Mouse (Mus musculus) forebrain, embryonic 14.5 days (tissue): ENCODE measurements around the gene Amph. TPM values are rescaled to one million over a fixed set of nuclear protein-coding genes. Genes with fewer than 3 reads are reported as not detected.

Experiments
- ATAC-seq: fragments of 200-750 bp; cut with Nextera tagmentation; 2 replicates; pipeline ENCODE4 v1.8.0; 2017; ENCODE audit warnings: mild to moderate bottlenecking, moderate library complexity
- DNase-seq: peaks from one replicate; pipeline ENCODE4 v3.0.0-alpha.2; 2015; ENCODE audit warnings: low spot score
- H3K27ac ChIP-seq: fragments of 300-500 bp; sonication (generic); 2 replicates; pipeline ENCODE4 v1.5.1; 2014; ENCODE audit warnings: low read depth, mild to moderate bottlenecking, control low read depth, low read length, moderate library complexity
- H3K27me3 ChIP-seq: fragments of 300-500 bp; sonication (generic); replicated peaks from 2 replicates; pipeline ENCODE4 v1.6.1; 2014; ENCODE audit warnings: low read length, control low read depth, mixed read lengths; ENCODE audit not compliant: control insufficient read depth, insufficient read depth
- H3K36me3 ChIP-seq: fragments of 300-500 bp; sonication (generic); 2 replicates; pipeline ENCODE4 v1.6.1; 2014; ENCODE audit warnings: low read length, control low read depth; ENCODE audit not compliant: control insufficient read depth, insufficient read depth
- H3K4me1 ChIP-seq: fragments of 300-500 bp; sonication (generic); 2 replicates; pipeline ENCODE4 v1.6.1; 2014; ENCODE audit warnings: antibody characterized with exemption, low read length, control low read depth; ENCODE audit not compliant: control insufficient read depth, insufficient read depth
- H3K4me2 ChIP-seq: fragments of 300-500 bp; sonication (generic); 2 replicates; pipeline ENCODE4 v1.6.1; 2014; ENCODE audit warnings: mild to moderate bottlenecking, control low read depth, low read length
- H3K4me3 ChIP-seq: fragments of 300-500 bp; sonication (generic); 2 replicates; pipeline ENCODE4 v1.5.1; 2014; ENCODE audit warnings: low read depth, low read length, control low read depth
- H3K9ac ChIP-seq: fragments of 300-500 bp; sonication (generic); 2 replicates; pipeline ENCODE4 v1.6.1; 2014; ENCODE audit warnings: mild to moderate bottlenecking, low read length, control low read depth, moderate library complexity
- H3K9me3 ChIP-seq: fragments of 300-500 bp; sonication (generic); replicated peaks from 2 replicates; pipeline ENCODE4 v1.6.1; 2016; ENCODE audit warnings: low read length, control low read depth, mixed read lengths; ENCODE audit not compliant: control insufficient read depth
- WGBS: fragments of 180-500 bp; shearing (Covaris S2); extraction: QIAGEN DNeasy Blood & Tissue Kit; methylation state at CpG from one replicate; pipeline ENCODE4 v1.1.7; 2014; 5-methylcytosine and 5-hydroxymethylcytosine counted together
- polyA plus RNA-seq: library from polyadenylated mRNA; unstranded; fragments of >200 nt; fragmentation: Nextera tagmentation; extraction: Ambion mirVana; gene quantifications from 2 replicates; pipeline ENCODE4 v1.2.1, GENCODE M21; 2014

Amph gene
- polyA plus RNA-seq, 1 experiment from 2014 or later: 35.1 TPM

DNA sequence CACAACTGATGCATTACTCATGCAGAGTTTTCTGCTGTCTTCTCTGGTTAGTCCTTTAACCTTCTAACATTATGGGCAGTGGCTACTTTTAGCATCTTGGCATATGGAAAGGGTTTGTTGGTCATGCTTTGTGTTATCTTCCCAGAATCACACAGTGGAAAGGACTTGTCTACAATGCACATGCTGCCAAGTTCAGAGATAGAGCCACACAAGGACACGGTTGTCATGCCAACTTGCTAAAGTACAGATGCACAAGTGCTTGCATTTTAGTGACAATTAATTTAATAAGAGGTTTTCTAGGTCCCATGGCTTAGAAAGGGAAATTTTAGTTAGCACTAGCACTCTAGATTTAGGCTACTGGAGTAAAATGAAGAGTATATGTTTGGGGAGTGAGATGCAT lies 104.1 kb downstream of the Amph start:
- Histone ChIP-seq H3K4me3 (no peak overlapping the region), H3K4me2 (no peak overlapping the region), H3K4me1 (no peaks in the 10 kb centered on the region), H3K27ac (no peak overlapping the region), H3K36me3 (no peaks in the 10 kb centered on the region), H3K27me3 (no peaks in the 10 kb centered on the region), H3K9me3 (no peaks in the 10 kb centered on the region), H3K9ac (no peak overlapping the region)
- 85% methylated on average over 1 of the region's 1 CpGs for whole genome bisulfite sequencing
- ATAC-seq (no peak), DNase-seq (no peak)

DNA sequence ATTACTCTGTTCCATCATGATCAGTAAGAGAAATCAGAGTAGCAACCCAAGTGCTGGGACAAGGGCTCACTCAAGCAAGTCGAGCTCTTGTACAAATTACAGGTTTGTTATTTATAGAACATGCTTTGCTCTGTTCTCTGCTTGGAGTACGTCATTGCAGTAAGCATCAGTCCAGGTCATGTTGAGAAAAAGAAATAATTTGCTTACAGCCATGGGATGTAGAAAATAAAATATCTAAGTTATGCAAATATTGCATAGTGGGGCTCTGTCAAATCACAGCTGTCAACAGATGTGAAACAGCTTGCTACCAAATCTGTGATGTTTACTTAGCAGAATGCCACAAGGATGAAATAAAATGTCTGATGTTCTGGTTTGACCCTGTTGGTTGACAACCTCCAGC lies 106.5 kb downstream of the Amph start:
- Histone ChIP-seq H3K27me3 (no peaks in the 10 kb centered on the region), H3K4me1 (no peaks in the 10 kb centered on the region), H3K36me3 (no peaks in the 10 kb centered on the region), H3K9me3 (no peaks in the 10 kb centered on the region), H3K4me2 (no peak overlapping the region), H3K9ac (no peak overlapping the region), H3K27ac (no peak overlapping the region), H3K4me3 (no peak overlapping the region)
- no peak for ATAC-seq
- DNase-seq: no peak
- 91% methylated on average over 2 of the region's 2 CpGs for WGBS

DNA sequence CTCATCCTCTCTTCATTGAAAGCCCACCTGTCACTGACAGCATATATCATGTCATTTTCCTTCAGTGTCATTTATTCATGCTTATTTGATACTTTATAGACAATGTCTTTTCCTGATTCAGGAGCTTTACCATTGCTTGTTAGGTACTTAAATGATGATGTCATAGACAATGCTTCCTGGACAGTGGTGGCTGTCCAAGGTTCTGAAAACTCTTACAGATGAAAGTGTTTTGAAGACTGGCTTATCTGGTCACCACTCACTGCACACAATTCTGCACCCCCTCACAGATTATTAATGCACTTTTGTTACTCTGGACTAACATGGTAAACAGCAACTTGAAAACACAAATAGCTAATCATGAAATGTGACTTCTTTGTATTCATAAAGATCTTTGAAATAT lies 124.3 kb downstream of the Amph start:
- Histone ChIP-seq H3K36me3 (no peaks in the 10 kb centered on the region), H3K9me3 (no peaks in the 10 kb centered on the region), H3K27me3 (no peaks in the 10 kb centered on the region), H3K9ac (no peak overlapping the region), H3K4me3 (no peak overlapping the region), H3K27ac (no peak overlapping the region), H3K4me2 (no peak overlapping the region), H3K4me1 (no peaks in the 10 kb centered on the region)
- ATAC-seq (no peak), DNase-seq (no peak)

DNA sequence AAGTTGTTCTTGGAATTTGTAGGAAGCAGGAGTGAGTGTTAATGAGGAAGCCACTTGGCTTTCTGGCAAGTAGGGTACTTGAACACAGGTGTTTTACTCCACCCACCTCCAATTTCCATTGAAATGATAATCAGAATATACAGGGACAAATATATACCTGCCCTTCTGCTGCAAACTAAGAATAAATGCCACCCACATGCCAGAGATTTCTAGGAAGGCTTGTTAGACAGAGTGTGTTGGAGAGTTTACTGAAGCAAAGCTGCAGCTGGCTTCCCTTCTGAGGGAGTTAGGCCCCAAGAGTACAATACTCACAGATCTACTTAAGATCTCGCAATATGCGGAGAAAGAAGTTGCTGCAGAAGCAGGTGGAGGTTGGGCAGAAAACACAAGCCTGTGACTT lies 129.4 kb downstream of the Amph start:
- no peak for DNase-seq
- Histone ChIP-seq H3K27me3 (no peaks in the 10 kb centered on the region), H3K4me3 (no peak overlapping the region), H3K36me3 (no peaks in the 10 kb centered on the region), H3K27ac (no peak overlapping the region), H3K9me3 (no peaks in the 10 kb centered on the region), H3K4me1 (no peaks in the 10 kb centered on the region), H3K9ac (no peak overlapping the region), H3K4me2 (no peak overlapping the region)
- ATAC-seq: no peak
- 87% methylated on average over 2 of the region's 2 CpGs for WGBS

DNA sequence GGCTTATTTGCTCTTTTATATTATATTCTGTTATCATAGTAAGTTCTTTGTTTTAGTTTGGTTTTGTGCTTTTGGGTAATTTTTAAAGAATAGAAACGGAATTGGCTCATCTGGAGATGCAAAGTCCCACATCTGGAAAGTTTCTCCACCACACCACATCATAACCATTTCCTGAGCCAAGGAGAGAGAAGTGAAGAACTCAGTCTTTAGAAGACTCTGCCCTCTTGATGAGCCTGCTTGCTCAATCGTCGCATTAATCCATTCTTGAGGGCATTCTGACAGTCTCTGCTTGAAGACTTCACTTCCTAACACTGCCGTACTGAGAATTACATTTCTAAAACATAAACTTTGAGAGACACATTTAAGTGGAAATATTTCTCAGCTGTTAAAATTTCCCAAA lies 133.9 kb downstream of the Amph start:
- WGBS: 86% methylated on average over 4 of the region's 4 CpGs
- Histone ChIP-seq H3K9me3 (no peaks in the 10 kb centered on the region), H3K4me2 (no peak overlapping the region), H3K27ac (no peak overlapping the region), H3K27me3 (no peaks in the 10 kb centered on the region), H3K4me1 (no peaks in the 10 kb centered on the region), H3K9ac (no peak overlapping the region), H3K36me3 (no peaks in the 10 kb centered on the region), H3K4me3 (no peak overlapping the region)
- ATAC-seq (no peak), DNase-seq (no peak)

DNA sequence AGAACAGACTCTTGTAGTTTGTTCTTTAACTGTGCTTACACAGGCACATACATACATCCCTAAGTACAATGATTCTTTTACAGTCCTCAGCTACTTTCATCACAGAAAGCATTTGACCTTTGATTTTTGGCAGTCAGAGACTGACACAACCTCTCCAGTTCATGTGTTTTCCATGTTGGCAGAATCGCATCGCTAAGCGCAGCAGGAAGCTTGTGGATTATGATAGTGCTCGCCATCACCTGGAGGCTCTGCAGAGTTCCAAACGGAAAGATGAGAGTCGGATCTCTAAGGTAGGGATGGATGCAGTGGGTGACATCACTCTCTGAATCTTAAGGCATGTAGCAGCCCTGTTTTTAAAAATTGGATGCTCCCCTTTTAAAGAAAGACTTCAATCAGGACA lies 146.6 kb downstream of the Amph start:
- Histone ChIP-seq H3K9me3 (no peaks in the 10 kb centered on the region), H3K9ac (no peak overlapping the region), H3K27ac (no peak overlapping the region), H3K4me2 (no peak overlapping the region), H3K4me1 (no peaks in the 10 kb centered on the region), H3K36me3 (no peaks in the 10 kb centered on the region), H3K27me3 (no peaks in the 10 kb centered on the region), H3K4me3 (no peak overlapping the region)
- WGBS: 94% methylated on average over 6 of the region's 6 CpGs
- ATAC-seq (no peak), DNase-seq (no peak)

DNA sequence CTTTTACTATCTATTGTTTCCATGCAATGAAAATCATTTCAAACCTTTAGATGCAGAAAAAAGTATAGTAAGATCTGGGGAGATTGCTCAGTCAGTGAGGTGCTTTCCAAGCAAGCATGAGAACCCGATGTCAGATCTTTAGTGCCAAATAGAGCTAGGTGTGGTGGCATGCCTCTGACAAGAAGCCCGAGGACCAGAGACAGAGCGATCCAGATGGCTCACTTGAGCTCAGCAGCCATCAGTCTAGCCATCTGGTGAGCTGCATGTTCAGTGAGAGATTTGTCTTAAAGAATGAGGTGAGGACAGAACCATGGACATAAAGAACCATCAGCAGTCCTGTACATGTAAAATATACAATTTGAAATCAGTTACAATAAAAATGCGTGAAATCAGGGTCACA lies 149.1 kb downstream of the Amph start:
- no peak overlapping the region for H3K9ac ChIP-seq
- H3K36me3 ChIP-seq: no peaks in the 10 kb centered on the region
- no peak overlapping the region for H3K27ac ChIP-seq
- H3K4me3 ChIP-seq: no peak overlapping the region
- DNase-seq (no peak), ATAC-seq (no peak)
- no peaks in the 10 kb centered on the region for H3K27me3 ChIP-seq
- H3K9me3 ChIP-seq: no peaks in the 10 kb centered on the region
- H3K4me2 ChIP-seq: no peak overlapping the region
- H3K4me1 ChIP-seq: no peaks in the 10 kb centered on the region
- 81% methylated on average over 4 of the region's 4 CpGs for WGBS

DNA sequence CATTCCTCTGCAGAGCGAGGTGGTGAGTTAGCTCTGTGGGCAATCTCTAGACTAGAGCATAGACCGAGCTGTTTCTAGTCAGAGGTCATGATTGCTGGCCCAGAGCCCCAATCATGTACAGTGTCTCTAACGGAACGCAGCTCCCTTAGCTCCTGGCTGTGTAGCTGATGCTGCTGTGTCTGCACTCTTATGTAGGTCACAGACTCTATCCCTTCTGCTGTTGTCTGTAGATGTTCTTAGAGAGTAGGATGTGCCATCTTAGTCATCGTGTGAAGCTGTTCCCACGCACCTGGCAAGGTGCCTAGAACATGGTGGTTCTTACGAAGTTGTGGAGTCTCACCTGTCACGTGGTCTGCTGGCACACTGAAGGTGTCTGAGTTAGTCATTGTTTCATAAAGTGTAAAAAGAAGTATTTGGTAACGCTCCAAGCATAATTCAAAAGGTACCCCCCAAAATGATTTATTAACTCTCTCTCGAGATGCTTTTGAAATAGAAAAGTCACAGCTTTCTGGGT lies 153.9 kb downstream of the Amph start:
- no peak overlapping the region for H3K9ac ChIP-seq
- H3K4me2 ChIP-seq: no peak overlapping the region
- no peaks in the 10 kb centered on the region for H3K36me3 ChIP-seq
- no peak for ATAC-seq
- H3K27me3 ChIP-seq: no peaks in the 10 kb centered on the region
- no peaks in the 10 kb centered on the region for H3K9me3 ChIP-seq
- no peak overlapping the region for H3K27ac ChIP-seq
- whole genome bisulfite sequencing: 91% methylated on average over 10 of the region's 10 CpGs
- no peak overlapping the region for H3K4me3 ChIP-seq
- no peaks in the 10 kb centered on the region for H3K4me1 ChIP-seq
- no peak for DNase-seq

DNA sequence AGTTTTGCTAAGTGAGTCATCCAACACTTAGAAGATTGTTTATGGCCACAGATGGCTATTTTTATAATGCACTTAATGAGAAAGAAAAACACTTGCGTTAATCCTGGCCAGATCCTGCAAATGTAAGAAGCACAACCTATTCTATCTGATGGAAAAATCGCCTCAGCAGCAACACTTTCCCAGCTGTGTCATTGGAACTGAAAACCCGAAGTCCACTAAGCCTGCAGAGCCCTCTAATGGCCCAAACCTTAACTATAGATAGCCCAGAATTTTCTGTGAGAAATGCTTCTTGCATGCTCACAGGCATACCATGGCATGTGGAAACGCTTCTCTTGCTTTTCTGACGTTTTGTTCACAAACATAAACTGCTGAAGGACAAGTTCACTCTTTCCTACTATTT lies 158.4 kb downstream of the Amph start:
- Histone ChIP-seq H3K9ac (no peak overlapping the region), H3K27ac (no peak overlapping the region), H3K36me3 (no peaks in the 10 kb centered on the region), H3K4me2 (no peak overlapping the region), H3K4me3 (no peak overlapping the region), H3K9me3 (no peaks in the 10 kb centered on the region), H3K4me1 (no peaks in the 10 kb centered on the region), H3K27me3 (no peaks in the 10 kb centered on the region)
- peak; percentile 34; the same call in 1 of the 2 replicates for ATAC-seq
- WGBS: 76% methylated on average over 5 of the region's 5 CpGs
- peak; percentile 24 for DNase-seq
